Mouse (Mus musculus): Measurements from ENCODE around the gene Olfr694.

- TF ChIP-seq CTCF (IDR thresholded peaks at IDR 0.05; ENCODE audit: low read depth) (no peak), EP300 (IDR thresholded peaks at IDR 0.05; ENCODE audit: low read depth) (no peak)
Observed at GRCm38 (mm10) chr7:106651555-106652343, 39.9 kb downstream of the Olfr694 start.
